Mouse (Mus musculus) layer of hippocampus, adult 18-20 months (tissue): Measurements from ENCODE around the gene Tbx3. TPM values are rescaled to one million over a fixed set of nuclear protein-coding genes. Genes with fewer than 3 reads are reported as not detected.

Source experiments
- DNase-seq, 2 experiments: peaks; one replicate each; pipeline ENCODE4 v3.0.0; 2022; ENCODE audit warnings: low spot score in 2 of 2
- long read RNA-seq: library from polyadenylated mRNA; stranded (forward); transcript quantifications from one replicate; pipeline ENCODE4 v2.0.0, GENCODE M21; 2021
- total RNA-seq, 2 experiments: library from RNA; stranded (reverse); gene quantifications; 2 replicates each; pipeline ENCODE4 v1.2.3; 2021

Gene Tbx3
- total RNA-seq: 1 to 10 TPM; 2.7 to 3.1 TPM
- long read RNA-seq, partial matches to known transcripts: 1 of 2 reads
- long read RNA-seq, other reads (novel, unspliced or antisense): 1 of 2 reads

DNA sequence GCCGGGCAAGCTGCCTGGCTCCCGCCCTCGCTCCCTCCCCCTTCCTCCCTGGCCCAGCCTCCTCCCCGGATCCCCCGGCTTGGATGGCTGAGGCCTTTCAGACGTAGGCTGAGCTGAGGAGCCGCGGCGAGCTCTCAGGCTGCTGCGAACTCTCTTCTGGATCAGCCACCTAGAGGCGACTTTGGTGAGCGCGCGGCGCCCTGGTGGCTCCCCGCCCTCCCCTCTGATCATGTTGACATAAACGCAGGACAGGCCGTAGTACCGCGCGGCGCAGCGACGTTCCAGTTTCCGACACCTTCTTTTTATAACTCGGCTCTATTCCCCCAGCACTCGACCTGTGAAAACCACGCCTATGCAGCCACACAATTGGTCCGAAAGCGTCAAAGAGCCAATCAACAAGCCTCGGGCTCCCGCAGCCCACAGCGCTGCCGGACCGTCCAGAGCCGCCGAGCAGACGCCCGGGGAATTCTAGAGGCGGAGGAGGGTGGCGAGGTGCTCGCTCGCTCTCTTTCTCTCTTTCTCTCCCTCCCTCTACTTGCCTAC, at the start of gene Tbx3:
Gene Tbx3, plus strand, starts transcription at position 104 of the 543 bp plus-strand sequence.
- DNase-seq: peak; percentile 37 to 71

DNA sequence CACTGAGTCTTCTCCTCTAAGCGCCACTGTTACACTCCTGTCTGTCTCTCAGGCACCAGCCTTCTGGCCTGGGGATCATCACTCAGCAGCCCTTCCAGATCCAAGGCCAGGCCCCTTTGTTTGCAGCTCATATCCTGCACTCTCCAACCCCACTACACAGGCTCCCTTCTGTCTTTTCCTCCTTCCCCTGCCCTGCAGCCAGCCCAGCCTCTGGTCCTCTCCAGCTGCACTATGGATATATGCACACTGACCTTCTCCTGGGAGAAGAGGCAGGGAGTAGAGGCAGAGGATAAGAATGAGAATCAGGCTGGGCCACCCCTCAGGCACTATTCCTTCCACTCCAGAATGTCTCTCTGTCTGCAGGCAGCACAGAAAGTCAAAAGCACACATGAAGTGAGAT, 48.4 kb upstream of the Tbx3 start:
- DNase-seq: no peak

DNA sequence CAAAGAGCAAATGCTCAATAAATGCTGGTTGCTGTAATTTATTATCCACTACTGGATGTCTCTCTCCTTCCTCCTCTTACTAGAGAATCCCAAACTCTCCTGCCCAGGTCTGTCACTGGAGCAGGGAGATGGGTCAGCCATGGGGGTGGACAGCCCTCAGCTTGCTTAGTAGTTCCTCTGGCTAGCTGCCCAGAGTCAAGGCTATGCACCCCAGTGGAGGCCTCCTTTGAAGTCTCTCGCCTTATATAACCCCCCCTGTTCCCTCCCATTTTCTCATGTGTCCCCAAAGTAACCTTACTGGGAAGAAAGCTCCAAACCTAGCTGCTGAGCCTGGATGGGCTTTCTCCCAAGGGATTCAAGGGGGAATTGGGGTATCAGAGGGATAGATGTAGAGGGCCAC, 45.9 kb upstream of the Tbx3 start:
- DNase-seq: no peak

DNA sequence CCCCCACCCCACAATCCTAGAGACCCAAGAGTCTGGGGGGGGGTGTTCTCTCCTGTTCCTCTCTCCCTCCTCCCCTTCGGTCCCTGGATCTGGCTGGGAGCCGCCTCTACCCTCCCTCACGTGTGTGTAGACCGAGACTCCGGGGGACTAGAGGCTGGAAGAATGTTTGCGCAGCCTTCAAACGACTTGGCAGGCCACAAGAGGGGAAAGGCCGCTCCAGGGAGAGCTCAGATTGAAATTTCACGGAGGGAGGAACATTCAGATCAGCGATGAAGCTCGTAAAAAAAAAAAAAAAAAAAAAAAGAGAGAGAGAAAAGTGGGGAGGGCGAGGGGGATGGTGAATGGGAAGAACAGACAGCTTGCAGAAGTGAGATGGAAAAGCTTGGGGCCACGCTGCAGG, 44.9 kb upstream of the Tbx3 start:
- no peak for DNase-seq

DNA sequence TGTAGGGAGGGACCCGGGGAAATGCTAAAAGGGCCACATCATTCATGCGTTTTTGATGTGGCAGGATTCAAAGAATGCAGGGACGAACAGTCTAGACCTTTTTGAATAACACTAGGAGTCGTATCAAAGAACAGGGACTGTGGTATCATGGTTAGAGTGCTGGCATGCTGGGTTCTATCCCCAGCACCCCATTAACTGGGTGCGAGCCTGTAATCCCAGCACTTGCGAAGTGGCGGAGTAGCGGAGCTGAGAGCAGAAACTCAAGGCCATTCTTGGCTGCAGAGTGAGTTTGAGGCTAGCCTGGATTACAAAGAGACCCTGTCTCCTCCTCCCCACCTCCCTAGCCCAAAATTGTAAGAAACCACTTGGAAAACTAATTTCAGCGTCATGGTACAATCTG, 44.3 kb upstream of the Tbx3 start:
- DNase-seq: no peak

DNA sequence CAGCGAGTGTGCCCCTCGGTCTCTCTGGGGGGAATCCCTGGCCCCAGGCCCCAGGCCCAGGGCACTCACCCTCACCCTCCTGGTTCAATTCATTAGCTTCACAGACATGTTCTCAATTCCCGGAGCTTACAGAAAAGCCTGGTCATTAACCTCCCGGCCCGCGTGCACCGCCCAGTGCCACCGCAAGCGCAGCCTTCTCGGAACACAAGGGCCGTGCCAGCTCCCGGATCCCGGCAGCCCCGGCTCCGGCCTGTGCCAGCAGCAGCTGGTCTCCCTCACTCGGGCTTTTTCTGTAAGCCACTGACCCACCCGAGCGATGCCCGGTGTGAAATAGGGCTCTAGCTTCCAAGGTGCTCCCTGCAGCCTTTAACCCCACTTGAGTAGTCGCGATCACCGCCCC, 43.8 kb upstream of the Tbx3 start:
- DNase-seq: no peak

DNA sequence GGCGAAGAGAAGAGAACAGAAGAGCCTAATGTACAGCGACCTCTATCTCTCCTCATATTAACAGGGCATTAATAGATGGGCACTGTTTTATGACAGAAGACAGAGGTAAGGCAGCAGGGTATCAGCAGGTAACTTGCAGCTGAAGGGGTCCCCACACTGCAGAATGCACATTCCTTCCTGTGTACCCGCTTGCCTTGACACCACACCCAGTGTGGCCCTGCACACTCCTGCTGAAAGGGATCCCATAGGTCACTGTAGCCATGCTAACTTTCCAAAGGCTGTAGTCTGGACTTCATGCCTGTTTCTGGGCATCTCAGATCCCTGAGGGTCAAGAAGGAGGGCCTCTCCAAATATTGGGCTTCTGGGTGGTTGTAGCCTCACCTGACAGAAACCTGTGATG, 42.4 kb upstream of the Tbx3 start:
- DNase-seq: no peak

DNA sequence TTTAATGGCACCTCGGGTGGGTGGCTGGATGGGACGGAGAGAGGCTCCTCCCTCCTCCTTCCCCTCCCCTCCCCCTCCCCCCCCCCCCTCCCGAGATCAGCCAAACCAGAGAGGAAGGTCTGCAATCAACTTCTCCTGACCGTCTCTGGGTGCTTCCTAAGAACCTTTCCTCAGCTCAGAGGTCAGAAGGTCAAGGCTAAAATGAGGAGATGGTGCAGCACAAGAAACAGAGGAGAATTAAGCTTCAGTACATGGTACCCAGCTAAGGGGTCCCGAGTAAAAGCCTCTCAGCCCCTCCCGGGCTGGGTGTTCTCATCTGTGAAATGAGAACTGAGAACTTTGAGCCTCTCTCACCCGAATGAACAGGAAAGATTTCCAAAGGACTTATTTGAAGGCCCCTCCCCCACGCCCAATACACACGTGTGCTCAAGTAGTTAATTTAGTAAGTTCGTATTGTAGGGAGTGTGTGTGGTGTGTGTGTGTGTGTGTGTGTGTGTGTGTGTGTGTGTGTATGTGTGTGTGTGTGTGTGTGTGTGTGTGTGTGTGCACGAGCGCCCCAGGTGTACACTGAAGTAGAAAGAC, 41.6 kb upstream of the Tbx3 start:
- DNase-seq: no peak

DNA sequence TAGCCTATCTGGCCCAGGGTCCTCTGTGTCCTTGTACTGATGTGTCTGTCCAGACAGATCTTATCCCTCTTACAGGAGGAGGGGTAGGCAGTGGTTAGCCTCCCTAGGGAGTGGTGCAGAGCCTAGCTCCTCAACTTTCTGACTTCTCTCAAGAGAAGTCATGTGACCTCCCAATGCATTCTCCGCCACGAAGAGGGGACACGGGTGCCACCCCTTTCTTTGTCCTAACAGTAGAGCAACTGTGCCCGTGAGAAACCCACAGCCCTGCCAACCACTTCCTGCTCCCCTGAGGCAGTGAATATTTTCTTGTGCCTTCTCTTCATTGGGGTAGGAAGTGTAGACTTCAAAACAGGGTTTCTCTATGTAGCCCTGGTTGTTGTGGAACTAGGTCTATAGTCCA, 36.9 kb upstream of the Tbx3 start:
- DNase-seq: no peak

DNA sequence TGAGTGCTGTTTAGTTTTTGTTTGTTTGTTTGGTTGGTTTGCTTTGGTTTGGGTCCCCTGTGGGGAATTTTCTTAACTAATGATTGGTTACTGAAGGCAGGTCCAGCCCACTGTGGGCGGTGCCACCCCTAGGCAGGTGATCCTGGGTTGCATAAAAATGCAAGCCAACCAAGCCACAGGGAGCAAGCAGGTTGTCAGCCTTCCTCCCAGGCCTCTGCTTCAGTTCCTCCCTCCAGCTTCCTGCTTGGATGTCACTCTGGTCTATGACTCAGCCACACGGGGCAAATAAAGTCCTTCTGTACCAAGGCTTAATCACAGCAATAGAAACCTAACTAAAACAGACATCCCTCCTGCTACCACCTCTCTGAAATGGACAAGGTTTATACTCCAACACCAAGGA, 35.6 kb upstream of the Tbx3 start:
- no peak for DNase-seq

DNA sequence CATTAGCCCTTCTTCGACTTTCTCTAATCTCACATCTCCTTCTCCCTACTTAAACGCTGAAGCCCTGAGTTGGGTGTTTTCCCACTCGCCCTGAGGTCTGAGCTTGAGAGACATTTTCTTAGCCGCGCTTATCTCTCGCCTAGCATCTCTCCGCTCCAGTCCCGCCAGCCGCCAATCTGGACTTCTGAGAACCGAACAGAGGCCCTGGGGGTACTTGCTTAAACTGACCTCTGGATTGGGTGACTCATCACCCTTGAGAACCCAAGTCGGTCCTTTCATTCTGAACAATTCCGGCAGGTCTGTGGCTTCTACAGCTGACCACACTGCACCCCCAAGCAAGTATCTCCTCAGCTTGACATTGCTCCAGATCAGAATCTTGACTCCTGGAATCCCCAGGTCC, 32.2 kb upstream of the Tbx3 start:
- DNase-seq: no peak

DNA sequence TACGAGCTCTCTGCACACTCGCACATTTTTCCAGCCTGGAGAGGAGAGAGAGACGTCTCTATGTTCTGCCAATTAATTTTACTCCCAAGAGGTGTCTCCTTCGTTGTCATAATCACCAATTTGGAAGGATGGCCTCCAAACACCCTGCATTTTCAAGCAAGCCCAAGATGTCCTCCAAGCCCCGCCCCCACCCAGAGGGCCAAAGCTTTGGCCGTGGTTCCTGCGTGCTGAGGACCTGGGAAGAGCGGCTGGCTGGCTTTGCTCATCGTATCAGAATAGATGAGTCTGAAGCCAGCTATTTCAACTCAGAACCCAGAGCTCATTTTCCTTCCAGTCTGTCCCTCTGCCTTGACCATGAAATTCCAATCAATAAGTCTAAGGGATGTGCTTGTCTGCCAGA, 29.4 kb upstream of the Tbx3 start:
- no peak for DNase-seq

DNA sequence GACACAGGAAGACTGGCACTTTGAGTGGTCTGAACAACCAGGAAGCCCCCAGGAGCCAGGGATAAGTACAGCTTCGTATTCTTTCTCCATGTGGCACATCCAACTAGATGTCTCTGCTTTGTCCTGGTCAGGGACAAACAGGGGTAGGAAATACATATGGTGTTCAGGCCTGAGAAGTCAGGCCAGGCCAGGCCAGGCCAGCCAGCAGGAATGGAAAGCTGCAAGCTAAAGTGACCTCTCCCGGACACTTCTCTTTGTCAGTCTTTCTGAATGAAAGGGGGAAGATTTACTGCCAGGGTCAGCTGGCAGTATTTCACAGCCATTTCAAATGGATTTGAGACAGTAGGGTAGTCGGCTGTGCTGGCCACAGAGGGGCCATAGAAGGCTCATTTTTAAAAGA, 28.8 kb upstream of the Tbx3 start:
- no peak for DNase-seq

DNA sequence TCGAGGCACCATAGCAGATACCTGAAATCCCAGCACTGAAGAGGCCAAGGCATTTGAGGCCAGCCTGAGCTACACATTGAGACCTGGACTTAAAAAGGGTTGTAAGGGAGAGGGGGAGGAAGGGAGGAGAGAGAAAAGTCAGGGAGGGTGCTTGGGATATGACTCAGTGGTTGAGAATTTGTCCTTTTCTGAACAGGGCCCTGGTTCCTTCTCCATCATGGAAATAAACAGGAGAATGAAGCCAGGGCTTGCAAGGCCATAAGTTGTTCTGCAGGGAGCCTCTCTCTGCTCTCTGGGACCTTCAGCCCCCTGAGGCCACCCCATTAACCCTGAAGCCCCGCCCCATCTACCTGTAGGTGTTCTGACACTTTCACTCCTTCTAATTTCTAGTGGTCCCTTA, 23.5 kb upstream of the Tbx3 start:
- DNase-seq: no peak

DNA sequence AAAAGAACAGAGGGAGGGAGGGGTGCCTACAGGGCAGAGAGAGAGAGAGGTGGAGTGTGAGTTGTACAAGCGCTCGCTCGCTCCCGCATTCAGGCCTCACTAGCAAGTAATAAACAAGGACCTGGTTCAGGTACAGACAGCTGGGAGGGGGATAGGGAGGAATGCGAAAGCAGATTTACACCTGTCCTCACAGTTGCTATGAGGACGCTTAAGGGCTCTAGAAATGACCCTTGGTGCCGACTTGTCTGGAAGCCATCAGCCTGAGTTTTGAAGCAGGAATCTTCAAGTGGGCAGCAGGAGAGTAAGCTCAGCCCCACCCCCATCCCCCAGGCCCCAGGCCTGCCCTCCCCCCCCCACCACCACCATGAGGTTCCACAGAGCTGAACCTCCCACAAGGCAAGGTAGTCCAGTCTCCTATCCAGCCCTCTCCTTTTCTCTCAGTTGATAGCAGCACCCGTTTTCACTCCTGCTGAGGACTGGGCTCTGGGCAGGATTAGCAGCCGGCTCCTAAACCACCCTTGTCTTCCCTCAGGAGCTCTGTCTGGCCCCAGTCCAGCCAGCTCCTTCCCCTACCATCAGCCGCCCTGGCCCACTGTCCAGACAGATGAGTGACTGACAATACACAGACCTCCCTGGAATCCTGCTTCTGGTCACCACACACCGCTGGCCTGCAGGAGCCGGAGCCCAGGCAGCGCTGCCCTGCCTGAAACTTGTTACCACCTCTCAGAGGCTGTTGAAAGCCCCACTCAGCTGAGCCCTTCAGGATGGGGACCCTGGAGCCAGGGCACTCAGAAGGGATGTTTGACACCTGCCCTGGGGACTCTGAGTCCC, 19.1 kb upstream of the Tbx3 start:
- DNase-seq: no peak

DNA sequence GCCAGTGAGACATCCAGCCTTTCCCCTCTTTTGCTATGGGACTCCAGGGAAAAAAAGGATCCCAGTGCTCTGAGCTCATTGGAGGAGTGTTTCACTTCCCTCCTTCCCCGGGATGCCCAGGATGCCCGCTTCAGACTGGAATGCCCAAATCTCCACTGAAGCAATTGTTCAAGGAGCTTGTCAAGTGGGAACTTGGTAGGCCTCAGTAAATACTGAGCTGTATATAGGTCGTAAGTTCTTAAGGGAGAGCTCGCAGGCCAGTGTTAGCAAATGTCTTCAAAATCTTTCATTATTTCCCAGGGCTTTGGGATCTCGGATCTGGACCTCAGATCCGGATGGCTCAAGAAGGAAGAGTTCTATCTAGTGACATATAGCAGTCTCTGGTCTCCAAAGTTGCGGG, 14.1 kb upstream of the Tbx3 start:
- no peak for DNase-seq

DNA sequence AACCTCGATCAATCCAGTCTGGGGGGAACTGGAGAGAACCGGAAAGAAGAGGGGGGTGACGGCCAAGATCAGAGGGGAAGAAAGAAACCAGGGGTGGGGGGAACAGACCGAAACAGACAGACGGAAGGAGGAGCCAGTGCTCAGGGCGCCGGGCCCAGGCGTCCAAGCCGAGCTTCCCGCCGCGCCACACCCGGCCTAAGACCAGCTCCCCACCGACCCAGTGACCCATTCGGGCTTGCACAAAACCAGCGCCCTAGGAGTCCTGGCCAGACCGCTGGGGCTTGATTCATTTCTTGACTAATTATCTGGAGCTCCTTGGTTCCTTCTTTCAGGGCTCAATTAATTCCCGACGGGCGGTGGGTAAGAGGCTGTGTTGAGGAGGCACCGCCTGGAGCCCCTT, 13.6 kb upstream of the Tbx3 start:
- no peak for DNase-seq

DNA sequence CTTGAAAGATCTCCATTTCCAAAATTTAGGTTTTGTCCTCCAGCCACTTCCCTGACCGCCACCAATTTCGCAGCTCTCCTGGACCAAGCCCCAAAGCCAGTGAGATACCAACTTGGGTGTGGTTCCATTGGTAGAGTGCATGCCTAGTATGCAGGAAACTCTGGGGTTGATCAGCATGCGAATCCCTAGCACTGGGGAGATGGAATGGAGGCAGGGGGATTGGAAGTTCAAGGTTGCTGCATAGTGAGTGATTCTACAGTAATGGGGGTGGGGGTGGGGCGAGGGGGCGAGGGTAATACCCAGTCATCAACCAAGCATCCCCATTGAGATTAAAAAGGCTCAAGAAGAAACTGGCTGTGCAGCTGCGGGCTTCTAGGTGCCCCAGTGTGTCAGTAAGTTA, 13.1 kb upstream of the Tbx3 start:
- DNase-seq: no peak

DNA sequence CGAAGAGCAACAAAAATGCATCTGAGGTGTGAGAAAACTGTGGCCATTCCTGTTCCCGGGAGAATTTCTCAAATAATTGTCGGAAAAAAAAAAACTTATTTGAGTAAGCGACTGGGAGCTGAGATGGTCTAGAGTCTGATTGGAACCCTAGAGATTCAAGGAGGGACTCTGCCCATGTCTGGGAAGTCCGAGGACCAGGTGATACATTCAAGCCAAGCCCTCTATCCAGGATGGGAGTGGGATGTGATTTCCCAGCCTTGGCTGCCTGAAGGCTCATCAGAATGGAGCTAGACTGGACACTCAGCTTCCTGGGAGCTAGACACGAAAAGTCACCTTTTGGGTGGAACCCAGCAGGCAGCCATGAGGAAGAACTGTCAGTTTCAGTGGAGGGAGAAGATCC, 12.7 kb upstream of the Tbx3 start:
- DNase-seq: no peak

DNA sequence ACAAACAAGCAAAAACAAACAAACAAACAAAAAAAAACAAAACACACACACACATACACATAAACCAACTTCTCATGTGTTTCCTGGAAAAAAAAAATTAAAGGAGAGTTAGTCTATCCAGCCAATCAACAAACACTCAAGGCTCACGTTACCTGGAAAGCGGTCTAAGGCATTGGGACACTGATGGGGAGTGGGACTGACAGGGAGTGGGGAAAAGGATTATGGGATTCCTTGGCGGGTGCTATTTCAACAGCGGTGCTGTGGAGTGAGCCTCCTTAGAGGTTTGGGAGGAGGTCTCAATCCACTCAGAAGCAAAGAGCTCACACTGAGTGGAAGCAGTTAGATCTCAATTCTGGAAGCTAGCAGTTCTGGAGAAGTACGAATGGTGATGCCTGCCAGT, 12.1 kb upstream of the Tbx3 start:
- no peak for DNase-seq

DNA sequence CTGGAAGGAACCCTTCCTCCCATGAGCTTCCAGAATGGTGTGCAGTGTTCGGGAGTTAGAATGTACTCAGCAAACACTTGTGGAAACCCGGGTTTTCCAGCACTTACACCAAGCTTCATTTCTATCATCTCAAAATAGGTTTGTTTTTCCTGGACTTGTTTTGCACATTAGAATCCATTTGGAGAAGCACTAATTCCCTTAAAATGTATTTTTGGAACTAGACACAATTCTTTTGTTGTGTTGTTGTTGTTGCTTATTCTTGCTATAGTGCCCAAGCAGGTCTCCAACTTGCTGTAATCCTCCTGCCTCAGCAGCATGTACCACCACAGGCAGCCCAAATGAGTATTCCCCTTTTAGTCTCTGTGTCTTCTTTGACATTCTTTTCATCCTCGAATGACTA, 11.4 kb upstream of the Tbx3 start:
- DNase-seq: no peak

DNA sequence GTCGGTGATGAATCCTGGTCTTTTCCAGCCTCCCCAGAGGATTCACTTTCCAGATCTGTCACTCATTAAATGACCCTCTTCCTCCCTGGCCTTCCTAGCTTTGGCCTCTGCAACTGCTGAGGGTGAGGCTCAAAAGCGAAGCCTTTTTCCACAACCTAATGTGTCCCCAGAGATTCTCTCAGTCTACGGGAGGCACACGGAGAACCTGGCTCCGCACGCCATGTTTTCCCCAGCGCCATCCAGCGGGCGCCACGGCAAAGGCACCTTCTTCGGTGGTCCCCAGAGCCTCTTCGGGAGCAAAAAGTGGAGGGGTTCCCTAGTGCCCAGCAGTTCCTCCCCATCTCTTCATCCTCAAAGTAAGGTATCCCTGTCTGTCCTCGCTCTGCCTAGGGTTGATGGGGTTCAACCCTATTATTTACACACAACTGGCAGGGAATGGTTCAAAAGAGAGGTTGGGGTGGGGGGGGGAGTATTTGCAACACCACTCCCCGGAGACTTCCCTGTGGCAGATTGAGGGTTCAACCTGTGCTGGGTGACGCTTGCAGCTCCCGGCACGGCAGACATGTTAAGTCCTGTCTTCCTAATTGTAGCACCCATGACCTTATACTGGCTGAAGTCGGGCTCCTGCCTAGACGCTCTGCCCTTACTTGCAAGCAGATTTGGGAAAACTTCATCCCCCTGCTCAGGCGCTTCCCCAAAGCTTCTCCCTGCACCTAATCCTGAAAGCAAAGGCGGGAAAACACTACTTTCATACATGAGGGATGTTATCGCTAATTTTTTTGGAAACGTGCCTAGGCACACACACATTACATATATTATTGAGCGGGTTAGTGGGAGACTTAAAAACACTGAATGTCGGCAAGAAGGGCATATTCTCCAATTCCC, 9.7 kb upstream of the Tbx3 start:
- no peak for DNase-seq
